Mouse (Mus musculus): Measurements from ENCODE around the gene Mvb12b. TPM values are rescaled to one million over a fixed set of nuclear protein-coding genes. Genes with fewer than 3 reads are reported as not detected.

Mvb12b gene
- polyA plus RNA-seq, 1 experiment: 15.9 TPM

- Histone ChIP-seq H3K27me3 (ENCODE audit: control insufficient read depth, insufficient read depth, insufficient read length) (peaks cover 58% of the 10 kb centered on the region), H3K79me3 (ENCODE audit: low read depth) (no peaks in the 10 kb centered on the region), H3K36me3 (ENCODE audit: control insufficient read depth, insufficient read depth) (no peaks in the 10 kb centered on the region), H3ac (ENCODE audit: control insufficient read depth, insufficient read length, low read depth) (no peak overlapping the region), H3K4me3 (ENCODE audit: insufficient read depth, poor library complexity, severe bottlenecking) (no peak overlapping the region), H3K79me2 (ENCODE audit: control insufficient read depth, insufficient read depth) (no peaks in the 10 kb centered on the region)
- TF ChIP-seq MYOG (IDR thresholded peaks at IDR 0.05; ENCODE audit: control insufficient read depth, extremely low read depth, insufficient read length): no peak
- TF ChIP-seq USF1 (IDR thresholded peaks at IDR 0.05; ENCODE audit: low read depth): no peak
- TF ChIP-seq CEBPB (IDR thresholded peaks at IDR 0.05; ENCODE audit: low read depth): no peak
- TF ChIP-seq FOSL1 (IDR thresholded peaks at IDR 0.05; ENCODE audit: insufficient read depth, low read length, poor library complexity, severe bottlenecking): no peak
- TF ChIP-seq CTCF (IDR thresholded peaks at IDR 0.05; ENCODE audit: control insufficient read depth, insufficient read depth, insufficient read length): no peak
- no peak for TF ChIP-seq MAX (IDR thresholded peaks at IDR 0.05)
- no peak for TF ChIP-seq MYOD1 (IDR thresholded peaks at IDR 0.05; ENCODE audit: control insufficient read depth, insufficient read length, low read depth)
Observed at GRCm38 (mm10) chr2:33720380-33720898, 167.3 kb downstream of the Mvb12b start.

DNA sequence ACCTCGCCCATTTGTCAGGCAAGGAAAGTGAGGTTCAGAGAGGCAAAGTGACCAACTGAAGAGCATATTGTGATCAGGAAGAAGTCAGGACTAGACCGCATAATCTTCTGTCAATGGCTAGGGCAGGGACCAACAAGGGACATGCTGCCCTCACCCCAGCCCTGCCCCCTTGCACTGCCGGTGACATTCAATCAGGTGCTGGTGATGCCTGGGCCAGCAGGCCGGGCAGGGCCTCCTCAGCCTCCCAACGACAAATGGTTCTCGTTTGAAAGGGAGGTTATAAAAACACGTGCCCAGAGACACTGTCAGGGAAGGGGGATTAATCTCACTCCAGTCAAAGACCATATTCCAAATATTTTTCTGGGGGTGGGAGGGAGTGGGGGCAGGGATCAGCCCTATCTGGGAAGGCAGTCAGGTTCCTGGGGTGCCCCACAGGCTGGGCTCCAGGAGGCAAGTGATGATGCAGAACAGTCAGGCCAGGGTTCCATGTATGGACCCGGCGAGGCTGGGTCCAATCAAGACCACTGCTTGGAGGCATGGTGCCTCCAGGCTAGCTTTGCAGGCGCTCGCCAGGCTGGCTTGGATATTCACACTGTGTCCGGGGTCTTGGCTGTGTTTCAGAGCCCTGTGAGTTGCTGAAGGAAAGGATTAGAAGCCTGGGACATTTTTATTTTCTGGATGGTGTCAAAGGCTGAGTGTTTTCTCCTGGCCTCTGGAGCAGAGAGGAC, 168.2 kb downstream of the Mvb12b start:
- no peaks in the 10 kb centered on the region for H3K79me2 ChIP-seq (ENCODE audit: control insufficient read depth, insufficient read depth)
- H3K36me3 ChIP-seq (ENCODE audit: control insufficient read depth, insufficient read depth): no peaks in the 10 kb centered on the region
- H3K27me3 ChIP-seq (ENCODE audit: control insufficient read depth, insufficient read depth, insufficient read length): peaks cover 63% of the 10 kb centered on the region
- H3K79me3 ChIP-seq (ENCODE audit: low read depth): no peaks in the 10 kb centered on the region
- H3K4me3 ChIP-seq (ENCODE audit: insufficient read depth, poor library complexity, severe bottlenecking): no peak overlapping the region
- TF ChIP-seq MYOD1 (IDR thresholded peaks at IDR 0.05; ENCODE audit: control insufficient read depth, insufficient read length, low read depth): no peak
- no peak for TF ChIP-seq CTCF (IDR thresholded peaks at IDR 0.05; ENCODE audit: control insufficient read depth, insufficient read depth, insufficient read length)
- no peak for TF ChIP-seq CEBPB (IDR thresholded peaks at IDR 0.05; ENCODE audit: low read depth)
- TF ChIP-seq FOSL1 (IDR thresholded peaks at IDR 0.05; ENCODE audit: insufficient read depth, low read length, poor library complexity, severe bottlenecking): no peak
- no peak for TF ChIP-seq MAX (IDR thresholded peaks at IDR 0.05)
- TF ChIP-seq MYOG (IDR thresholded peaks at IDR 0.05; ENCODE audit: control insufficient read depth, extremely low read depth, insufficient read length): no peak
- no peak for TF ChIP-seq USF1 (IDR thresholded peaks at IDR 0.05; ENCODE audit: low read depth)
- H3ac ChIP-seq (ENCODE audit: control insufficient read depth, insufficient read length, low read depth): no peak overlapping the region

DNA sequence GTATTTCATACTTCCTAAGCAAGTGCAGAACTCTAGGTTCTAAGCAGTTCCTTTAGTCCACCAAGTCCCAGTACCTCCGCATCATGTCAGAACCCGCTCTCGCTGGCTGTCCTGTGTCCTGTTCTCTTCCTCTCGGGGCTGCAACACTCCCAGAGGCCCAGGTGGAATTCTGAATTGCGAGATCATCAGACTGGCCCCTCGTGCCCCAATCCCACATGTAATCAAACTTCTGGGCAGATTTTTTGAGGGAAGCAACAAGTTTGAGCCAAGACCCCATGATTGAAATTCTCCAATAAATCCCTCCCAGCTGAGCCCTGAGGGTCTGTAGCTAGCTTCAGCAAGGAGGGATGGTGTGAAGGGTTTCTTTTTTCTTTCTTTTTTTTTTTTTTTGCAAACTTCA, 169.2 kb downstream of the Mvb12b start:
- no peak overlapping the region for H3ac ChIP-seq (ENCODE audit: control insufficient read depth, insufficient read length, low read depth)
- no peaks in the 10 kb centered on the region for H3K79me3 ChIP-seq (ENCODE audit: low read depth)
- H3K4me3 ChIP-seq (ENCODE audit: insufficient read depth, poor library complexity, severe bottlenecking): no peak overlapping the region
- no peaks in the 10 kb centered on the region for H3K36me3 ChIP-seq (ENCODE audit: control insufficient read depth, insufficient read depth)
- peaks cover 60% of the 10 kb centered on the region for H3K27me3 ChIP-seq (ENCODE audit: control insufficient read depth, insufficient read depth, insufficient read length)
- no peaks in the 10 kb centered on the region for H3K79me2 ChIP-seq (ENCODE audit: control insufficient read depth, insufficient read depth)
- no peak for TF ChIP-seq MYOG (IDR thresholded peaks at IDR 0.05; ENCODE audit: control insufficient read depth, extremely low read depth, insufficient read length)
- TF ChIP-seq MYOD1 (IDR thresholded peaks at IDR 0.05; ENCODE audit: control insufficient read depth, insufficient read length, low read depth): no peak

DNA sequence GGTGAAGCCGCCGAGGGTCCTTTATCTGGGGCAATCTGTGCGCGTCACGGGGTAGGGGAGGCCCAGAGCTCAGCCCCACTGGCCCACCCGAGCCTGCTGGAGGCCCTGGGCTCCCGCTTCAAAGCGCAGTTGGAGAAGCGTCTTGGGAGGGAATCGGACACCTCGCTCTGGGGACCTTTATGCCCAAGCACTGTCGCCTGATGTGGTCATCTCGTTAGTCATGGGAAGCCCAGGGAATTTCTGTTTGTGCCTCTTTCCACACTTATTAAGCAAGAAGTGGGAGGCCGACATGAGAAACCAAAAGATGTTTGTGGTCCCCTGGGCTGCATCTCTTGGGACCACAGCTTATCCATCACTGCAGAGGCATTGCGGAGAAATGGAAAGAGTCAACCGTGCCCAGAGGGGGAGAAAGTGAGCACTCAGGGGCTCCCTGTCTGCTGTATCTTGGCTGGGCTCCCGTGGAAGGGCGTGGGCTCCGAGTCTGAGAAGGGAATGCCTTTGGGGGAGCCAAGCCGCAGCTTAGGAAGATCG, 169.9 kb downstream of the Mvb12b start:
- Histone ChIP-seq H3K79me3 (ENCODE audit: low read depth) (no peaks in the 10 kb centered on the region), H3K4me3 (ENCODE audit: insufficient read depth, poor library complexity, severe bottlenecking) (no peak overlapping the region), H3K36me3 (ENCODE audit: control insufficient read depth, insufficient read depth) (no peaks in the 10 kb centered on the region), H3K27me3 (ENCODE audit: control insufficient read depth, insufficient read depth, insufficient read length) (peaks cover 59% of the 10 kb centered on the region), H3ac (ENCODE audit: control insufficient read depth, insufficient read length, low read depth) (no peak overlapping the region), H3K79me2 (ENCODE audit: control insufficient read depth, insufficient read depth) (no peaks in the 10 kb centered on the region)
- peak; percentile 82 for TF ChIP-seq CEBPB (IDR thresholded peaks at IDR 0.05; ENCODE audit: low read depth)
- no peak for TF ChIP-seq MAX (IDR thresholded peaks at IDR 0.05)
- TF ChIP-seq USF1 (IDR thresholded peaks at IDR 0.05; ENCODE audit: low read depth): no peak
- no peak for TF ChIP-seq MYOG (IDR thresholded peaks at IDR 0.05; ENCODE audit: control insufficient read depth, extremely low read depth, insufficient read length)
- TF ChIP-seq FOSL1 (IDR thresholded peaks at IDR 0.05; ENCODE audit: insufficient read depth, low read length, poor library complexity, severe bottlenecking): no peak

DNA sequence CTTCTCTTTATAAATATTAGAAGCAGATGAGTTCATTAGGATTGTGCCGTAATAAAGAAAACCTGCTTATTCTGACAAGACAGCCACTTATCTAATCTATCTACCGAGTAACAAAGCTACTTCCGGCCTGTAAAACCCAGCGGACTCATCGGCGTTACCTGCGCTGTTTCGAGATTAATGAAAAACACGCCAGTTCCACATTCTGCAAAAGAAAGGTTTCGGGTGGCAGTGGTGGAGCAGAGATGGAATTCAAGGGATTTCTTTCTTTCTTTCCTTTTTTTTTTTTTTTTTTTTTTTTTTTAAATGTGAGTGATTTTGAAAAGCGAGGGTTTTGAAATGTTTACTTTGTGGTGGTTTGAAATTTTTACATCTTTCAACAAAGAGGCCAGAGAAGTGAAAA, 170.4 kb downstream of the Mvb12b start:
- Histone ChIP-seq H3K4me3 (ENCODE audit: insufficient read depth, poor library complexity, severe bottlenecking) (no peak overlapping the region), H3K27me3 (ENCODE audit: control insufficient read depth, insufficient read depth, insufficient read length) (peaks cover 61% of the 10 kb centered on the region), H3K79me2 (ENCODE audit: control insufficient read depth, insufficient read depth) (no peaks in the 10 kb centered on the region), H3K36me3 (ENCODE audit: control insufficient read depth, insufficient read depth) (no peaks in the 10 kb centered on the region), H3K79me3 (ENCODE audit: low read depth) (no peaks in the 10 kb centered on the region), H3ac (ENCODE audit: control insufficient read depth, insufficient read length, low read depth) (no peak overlapping the region)
- no peak for TF ChIP-seq MYOD1 (IDR thresholded peaks at IDR 0.05; ENCODE audit: control insufficient read depth, insufficient read length, low read depth)
- TF ChIP-seq USF1 (IDR thresholded peaks at IDR 0.05; ENCODE audit: low read depth): no peak
- no peak for TF ChIP-seq CTCF (IDR thresholded peaks at IDR 0.05; ENCODE audit: control insufficient read depth, insufficient read depth, insufficient read length)
- no peak for TF ChIP-seq CEBPB (IDR thresholded peaks at IDR 0.05; ENCODE audit: low read depth)
- no peak for TF ChIP-seq MAX (IDR thresholded peaks at IDR 0.05)
- TF ChIP-seq MYOG (IDR thresholded peaks at IDR 0.05; ENCODE audit: control insufficient read depth, extremely low read depth, insufficient read length): no peak
- TF ChIP-seq FOSL1 (IDR thresholded peaks at IDR 0.05; ENCODE audit: insufficient read depth, low read length, poor library complexity, severe bottlenecking): no peak
